Mouse (Mus musculus): ENCODE data around the gene Zfp651.

- TF ChIP-seq POLR2A (IDR thresholded peaks at IDR 0.05; ENCODE audit: insufficient read depth, low read depth, low read length) = no peak
- TF ChIP-seq CTCF (IDR thresholded peaks at IDR 0.05; ENCODE audit: insufficient read depth, low read depth, low read length) = no peak
Measured at GRCm38 (mm10) chr9:121778066-121778624, 19.0 kb downstream of the Zfp651 start.
